ENCODE assay signal across 24 mouse cellular contexts in genomic region chr13:101641632-101642031, GRCm38 (mm10).
"Had no signal": no experiment of that assay in that cellular context is flagged by ENCODE, and none has a peak within 500 bp of the region (broad histone marks: within the 10 kb centered on the region; RNA-seq: fewer than 3 reads in every experiment).

No protein-coding gene starts in this region.

- H3K4me1 ChIP-seq: heart, embryonic 10.5 days; heart, embryonic 12.5 days; hindbrain, embryonic 13.5 days; hindbrain, embryonic 15.5 days; kidney, embryonic 15.5 days; limb, embryonic 13.5 days; limb, embryonic 15.5 days had no signal

- DNase-seq: gastrocnemius, adult 2 months; gastrocnemius, postnatal 10 days; gastrocnemius, postnatal 25 days; heart, adult 18-20 months; heart, postnatal 14 days; heart, postnatal 36 days; kidney, adult 11 months; kidney, adult 2 months; kidney, adult 9 months; kidney, postnatal 14 days; kidney, postnatal 36 days; layer of hippocampus, adult 9-11 months; layer of hippocampus, postnatal 36 days; left cerebral cortex, postnatal 4 days had no signal

- H3K9ac ChIP-seq: heart, embryonic 12.5 days; hindbrain, embryonic 13.5 days; hindbrain, embryonic 15.5 days; kidney, embryonic 15.5 days; limb, embryonic 13.5 days; limb, embryonic 15.5 days had no signal

- ATAC-seq: hindbrain, postnatal 0 days; intestine, embryonic 16.5 days had no signal

- H3K9me3 ChIP-seq: heart, embryonic 10.5 days; heart, embryonic 12.5 days; hindbrain, embryonic 13.5 days; hindbrain, embryonic 15.5 days; kidney, embryonic 15.5 days; limb, embryonic 13.5 days; limb, embryonic 15.5 days had no signal

- H3K4me3 ChIP-seq: gastrocnemius, adult 2 months; heart, embryonic 10.5 days; heart, embryonic 12.5 days; hindbrain, embryonic 13.5 days; hindbrain, embryonic 15.5 days; kidney, embryonic 15.5 days; limb, embryonic 13.5 days; limb, embryonic 15.5 days had no signal

- H3K27me3 ChIP-seq: heart, embryonic 12.5 days; hindbrain, embryonic 13.5 days; hindbrain, embryonic 15.5 days; kidney, embryonic 15.5 days; limb, embryonic 13.5 days; limb, embryonic 15.5 days had no signal

- H3K27ac ChIP-seq: gastrocnemius, adult 2 months; heart, embryonic 10.5 days; hindbrain, embryonic 13.5 days; hindbrain, embryonic 15.5 days; hindbrain, postnatal 0 days; kidney, embryonic 15.5 days; kidney, postnatal 0 days; limb, embryonic 13.5 days; limb, embryonic 15.5 days had no signal

- H3K4me2 ChIP-seq: heart, embryonic 12.5 days; hindbrain, embryonic 13.5 days; hindbrain, embryonic 15.5 days; kidney, embryonic 15.5 days; limb, embryonic 13.5 days; limb, embryonic 15.5 days had no signal

- H3K36me3 ChIP-seq: heart, embryonic 10.5 days; heart, embryonic 12.5 days; hindbrain, embryonic 13.5 days; hindbrain, embryonic 15.5 days; kidney, embryonic 15.5 days; limb, embryonic 13.5 days; limb, embryonic 15.5 days had no signal
